Mouse (Mus musculus): ENCODE measurements around the gene Rsl1d1. TPM values are rescaled to one million over a fixed set of nuclear protein-coding genes. Genes with fewer than 3 reads are reported as not detected.

Gene Rsl1d1
- polyA plus RNA-seq (2012; rRNA removed), result 50.2 and 82.0 TPM in 2 replicates
- 176 and 181 TPM in 2 replicates for polyA plus RNA-seq (2014; fragmentation: Nextera tagmentation; extraction: Ambion mirVana)

DNA sequence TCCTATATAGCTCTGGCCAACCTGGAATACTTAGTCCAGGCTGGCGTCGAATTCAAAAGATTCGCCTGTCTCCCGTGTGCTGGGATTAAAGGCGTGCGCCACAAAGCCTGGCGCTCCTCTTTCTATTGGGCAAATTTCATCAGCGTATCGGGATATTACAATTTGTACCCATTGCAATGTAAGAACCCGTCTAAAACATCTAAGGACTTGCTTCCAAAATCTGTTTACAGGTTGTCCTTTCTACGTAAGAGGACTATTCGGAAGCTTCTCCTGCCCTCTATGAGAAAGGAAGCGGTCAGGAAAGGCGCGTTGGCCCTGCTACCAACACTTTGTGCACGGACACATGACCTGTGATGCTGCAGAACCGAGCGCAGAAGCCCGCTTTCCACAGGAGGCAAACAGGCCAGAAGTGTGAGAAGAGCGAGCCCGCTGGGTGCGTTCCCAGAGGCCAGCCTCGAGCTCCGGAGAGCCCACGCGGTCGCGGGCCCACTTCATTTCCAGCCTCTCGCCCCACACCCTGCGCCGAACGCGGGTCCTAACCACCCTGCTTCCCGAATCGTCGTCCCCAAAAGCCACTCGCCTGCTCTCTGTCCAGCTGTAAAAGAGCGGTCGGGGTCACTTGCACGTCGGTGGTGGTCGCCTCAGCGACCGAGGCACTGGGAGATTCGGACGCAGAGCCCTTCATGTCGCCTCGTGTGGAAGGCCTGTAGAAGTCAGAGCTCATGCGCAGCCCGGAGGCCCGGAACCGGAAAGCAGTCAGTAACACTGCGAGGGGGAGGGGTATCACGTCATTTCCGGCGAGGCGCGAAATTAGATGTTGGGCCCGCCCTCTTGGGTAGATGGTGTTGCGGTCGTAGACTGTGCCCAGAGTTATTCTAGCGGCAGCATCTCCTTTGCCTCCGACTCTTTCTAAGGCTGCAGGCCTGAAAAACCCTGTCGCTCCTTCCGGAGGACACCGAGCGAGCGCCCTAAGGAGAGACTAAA is at the start of gene Rsl1d1:
Gene Rsl1d1, minus strand, starts transcription at position 761 of the 984 bp plus-strand sequence.
- Histone ChIP-seq H3K27me3 (ENCODE audit: control insufficient read depth, insufficient read depth, low read length) (no peaks in the 10 kb centered on the region), H3K4me3 (replicated peaks; ENCODE audit: low read length) (peak within 1 kb of the TSS; percentile 80), H3K9ac (ENCODE audit: low read depth, low read length, severe bottlenecking) (peak within 1 kb of the TSS; percentile 85), H3K27ac (replicated peaks; ENCODE audit: low read depth, low read length) (peak within 1 kb of the TSS; percentile 81), H3K9me3 (ENCODE audit: control insufficient read depth, low read length) (no peaks in the 10 kb centered on the region), H3K36me3 (ENCODE audit: control insufficient read depth, insufficient read depth, low read length) (peaks cover 46% of the 10 kb centered on the region), H3K4me1 (ENCODE audit: control insufficient read depth, insufficient read depth, low read length) (peaks cover 15% of the 10 kb centered on the region), H3K4me2 (replicated peaks; ENCODE audit: low read depth, low read length, severe bottlenecking) (peak within 1 kb of the TSS; percentile 69)
- TF ChIP-seq POLR2A (IDR thresholded peaks at IDR 0.05; ENCODE audit: borderline replicate concordance, extremely low read depth, insufficient read depth, insufficient read length), result no peak
- peak; percentile 98 for DNase-seq (ENCODE audit: low spot score)
- ATAC-seq (ENCODE audit: low FRiP score, low read depth), result peak; percentile 97
- under 1% methylated on average over 68 of the region's 68 CpGs for WGBS

DNA sequence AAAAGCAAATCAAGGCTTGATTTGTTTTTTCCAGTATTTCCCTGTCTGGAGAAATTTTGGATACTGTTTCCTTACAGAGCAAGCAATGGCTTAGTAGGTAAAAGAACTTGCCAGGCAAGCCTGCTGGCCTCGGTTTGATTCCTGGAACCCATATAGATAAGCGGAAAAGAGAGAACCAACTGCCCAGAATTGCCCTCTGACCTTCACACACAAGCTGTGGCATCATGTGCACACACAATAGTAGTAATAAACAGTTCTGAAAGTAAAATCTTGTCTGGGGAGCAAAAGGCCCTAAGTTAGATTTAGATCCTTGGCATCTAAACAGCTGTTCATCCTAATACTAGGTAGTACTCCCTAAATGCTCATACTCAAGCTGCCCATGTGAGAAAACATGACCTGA is 44.7 kb upstream of the Rsl1d1 start:
- H3K9me3 ChIP-seq (ENCODE audit: control insufficient read depth, low read length), result no peaks in the 10 kb centered on the region
- no peak for TF ChIP-seq POLR2A (IDR thresholded peaks at IDR 0.05; ENCODE audit: borderline replicate concordance, extremely low read depth, insufficient read depth, insufficient read length)
- H3K9ac ChIP-seq (ENCODE audit: low read depth, low read length, severe bottlenecking), result no peak overlapping the region
- no peak overlapping the region for H3K4me3 ChIP-seq (replicated peaks; ENCODE audit: low read length)
- H3K4me1 ChIP-seq (ENCODE audit: control insufficient read depth, insufficient read depth, low read length), result peaks cover 10% of the 10 kb centered on the region
- H3K4me2 ChIP-seq (replicated peaks; ENCODE audit: low read depth, low read length, severe bottlenecking), result no peak overlapping the region
- 89% methylated on average over 2 of the region's 2 CpGs for WGBS
- ATAC-seq (ENCODE audit: low FRiP score, low read depth) (no peak), DNase-seq (ENCODE audit: low spot score) (no peak)
- no peak overlapping the region for H3K27ac ChIP-seq (replicated peaks; ENCODE audit: low read depth, low read length)
- H3K27me3 ChIP-seq (ENCODE audit: control insufficient read depth, insufficient read depth, low read length), result no peaks in the 10 kb centered on the region
- H3K36me3 ChIP-seq (ENCODE audit: control insufficient read depth, insufficient read depth, low read length), result no peaks in the 10 kb centered on the region

DNA sequence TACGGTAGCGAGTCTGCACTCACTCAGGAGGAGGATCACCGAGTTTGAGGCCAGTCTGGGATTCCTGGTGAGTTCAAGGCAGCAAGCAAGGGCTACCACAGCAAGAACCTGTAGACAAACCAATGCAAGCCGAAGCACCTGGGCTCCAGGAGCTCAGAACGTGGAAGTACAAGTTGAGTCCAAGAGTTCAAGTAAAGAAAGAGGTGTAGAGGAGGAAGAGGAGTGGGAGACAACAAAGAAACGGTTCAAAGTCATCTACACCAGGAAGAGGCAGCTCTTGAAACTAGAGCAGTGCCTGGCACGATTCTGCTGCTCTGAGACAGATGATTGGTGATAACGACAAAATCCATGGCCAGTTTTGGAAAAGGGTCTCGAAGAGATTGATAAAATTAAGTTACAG is 42.6 kb upstream of the Rsl1d1 start:
- no peak overlapping the region for H3K27ac ChIP-seq (replicated peaks; ENCODE audit: low read depth, low read length)
- no peak overlapping the region for H3K4me2 ChIP-seq (replicated peaks; ENCODE audit: low read depth, low read length, severe bottlenecking)
- no peaks in the 10 kb centered on the region for H3K9me3 ChIP-seq (ENCODE audit: control insufficient read depth, low read length)
- H3K27me3 ChIP-seq (ENCODE audit: control insufficient read depth, insufficient read depth, low read length), result no peaks in the 10 kb centered on the region
- no peaks in the 10 kb centered on the region for H3K4me1 ChIP-seq (ENCODE audit: control insufficient read depth, insufficient read depth, low read length)
- no peak overlapping the region for H3K4me3 ChIP-seq (replicated peaks; ENCODE audit: low read length)
- DNase-seq (ENCODE audit: low spot score) (no peak), ATAC-seq (ENCODE audit: low FRiP score, low read depth) (no peak)
- no peaks in the 10 kb centered on the region for H3K36me3 ChIP-seq (ENCODE audit: control insufficient read depth, insufficient read depth, low read length)
- TF ChIP-seq POLR2A (IDR thresholded peaks at IDR 0.05; ENCODE audit: borderline replicate concordance, extremely low read depth, insufficient read depth, insufficient read length), result no peak
- WGBS, result 80% methylated on average over 9 of the region's 9 CpGs
- no peak overlapping the region for H3K9ac ChIP-seq (ENCODE audit: low read depth, low read length, severe bottlenecking)

DNA sequence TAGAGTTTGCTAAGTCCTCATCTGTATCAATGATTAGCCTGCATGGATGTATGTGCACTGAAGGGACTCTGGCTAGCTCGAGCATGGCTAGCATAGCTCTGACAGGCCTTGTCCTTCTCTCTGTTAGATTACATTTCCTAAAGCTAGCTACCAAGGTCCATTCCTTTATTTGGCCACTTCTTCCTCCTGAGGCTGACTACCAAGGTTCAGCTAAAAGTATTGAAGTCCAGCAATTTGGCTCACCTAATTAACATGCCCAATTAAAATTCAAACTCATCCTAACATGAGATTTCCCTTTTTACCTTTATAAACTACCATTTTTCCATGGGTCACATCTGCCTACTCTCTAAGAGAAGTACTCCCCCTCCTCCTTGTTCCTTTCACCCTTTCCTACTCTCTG is 39.3 kb upstream of the Rsl1d1 start:
- no peak overlapping the region for H3K27ac ChIP-seq (replicated peaks; ENCODE audit: low read depth, low read length)
- no peaks in the 10 kb centered on the region for H3K4me1 ChIP-seq (ENCODE audit: control insufficient read depth, insufficient read depth, low read length)
- no peak for TF ChIP-seq POLR2A (IDR thresholded peaks at IDR 0.05; ENCODE audit: borderline replicate concordance, extremely low read depth, insufficient read depth, insufficient read length)
- H3K4me2 ChIP-seq (replicated peaks; ENCODE audit: low read depth, low read length, severe bottlenecking), result no peak overlapping the region
- no peak overlapping the region for H3K9ac ChIP-seq (ENCODE audit: low read depth, low read length, severe bottlenecking)
- H3K9me3 ChIP-seq (ENCODE audit: control insufficient read depth, low read length), result no peaks in the 10 kb centered on the region
- peaks cover 11% of the 10 kb centered on the region for H3K36me3 ChIP-seq (ENCODE audit: control insufficient read depth, insufficient read depth, low read length)
- WGBS, result 91% methylated on average over 1 of the region's 1 CpGs
- DNase-seq (ENCODE audit: low spot score) (no peak), ATAC-seq (ENCODE audit: low FRiP score, low read depth) (no peak)
- no peaks in the 10 kb centered on the region for H3K27me3 ChIP-seq (ENCODE audit: control insufficient read depth, insufficient read depth, low read length)
- H3K4me3 ChIP-seq (replicated peaks; ENCODE audit: low read length), result no peak overlapping the region

DNA sequence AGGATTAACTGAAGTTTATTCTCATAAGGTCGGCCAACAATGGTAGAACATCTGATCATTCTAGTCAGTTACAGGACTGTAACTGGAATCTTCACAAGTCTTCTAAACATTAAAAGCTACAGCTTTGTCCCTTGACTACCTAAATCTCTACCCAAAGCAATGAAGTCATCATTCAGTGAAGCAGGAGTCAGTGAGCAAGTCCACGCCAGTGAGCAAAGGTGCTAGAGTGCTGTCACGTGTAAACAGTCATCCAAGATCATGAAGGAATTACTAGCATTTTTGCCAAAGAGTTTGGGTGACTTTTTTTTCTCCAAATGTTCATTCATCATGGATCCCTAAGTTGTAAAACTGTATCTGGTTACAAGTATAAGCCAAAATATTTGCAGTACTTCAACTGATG is 14.7 kb upstream of the Rsl1d1 start:
- H3K4me3 ChIP-seq (replicated peaks; ENCODE audit: low read length), result no peak overlapping the region
- 87% methylated on average over 3 of the region's 3 CpGs for WGBS
- TF ChIP-seq POLR2A (IDR thresholded peaks at IDR 0.05; ENCODE audit: borderline replicate concordance, extremely low read depth, insufficient read depth, insufficient read length), result no peak
- DNase-seq (ENCODE audit: low spot score) (no peak), ATAC-seq (ENCODE audit: low FRiP score, low read depth) (no peak)
- peaks cover 56% of the 10 kb centered on the region for H3K36me3 ChIP-seq (ENCODE audit: control insufficient read depth, insufficient read depth, low read length)
- H3K9me3 ChIP-seq (ENCODE audit: control insufficient read depth, low read length), result no peaks in the 10 kb centered on the region
- H3K9ac ChIP-seq (ENCODE audit: low read depth, low read length, severe bottlenecking), result no peak overlapping the region
- no peak overlapping the region for H3K27ac ChIP-seq (replicated peaks; ENCODE audit: low read depth, low read length)
- H3K27me3 ChIP-seq (ENCODE audit: control insufficient read depth, insufficient read depth, low read length), result no peaks in the 10 kb centered on the region
- H3K4me2 ChIP-seq (replicated peaks; ENCODE audit: low read depth, low read length, severe bottlenecking), result no peak overlapping the region
- H3K4me1 ChIP-seq (ENCODE audit: control insufficient read depth, insufficient read depth, low read length), result no peaks in the 10 kb centered on the region

Data from limb, embryonic 14.5 days (tissue).